ENCODE assay signal across 20 mouse cellular contexts in the genomic region with DNA sequence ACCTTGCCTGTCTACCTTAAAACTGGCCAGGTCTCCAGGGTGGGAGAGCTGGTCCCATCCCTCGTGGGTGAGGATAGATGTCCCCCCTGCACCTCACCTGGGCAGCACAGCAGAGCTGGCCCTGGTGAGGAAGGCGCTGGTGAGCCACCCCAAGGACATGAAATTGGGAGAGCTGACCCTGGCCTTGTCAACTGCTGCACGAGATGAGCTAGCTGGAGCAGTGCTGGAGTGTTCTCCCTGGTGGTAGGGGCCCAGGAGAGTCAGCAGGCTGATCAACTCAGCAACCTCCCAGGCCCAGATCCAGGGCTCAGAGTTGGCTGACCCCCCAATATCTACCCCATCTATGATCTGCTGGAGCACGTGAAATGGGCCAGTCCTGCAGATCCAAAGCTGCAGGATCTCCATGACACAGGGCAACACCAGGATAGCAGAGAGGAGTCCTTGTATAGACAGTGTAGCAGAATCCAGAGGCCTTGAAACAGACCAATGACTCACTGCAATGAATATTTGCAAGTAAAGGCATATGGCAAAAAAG.
"Had no signal": no experiment of that assay in that cellular context is flagged by ENCODE, and none has a peak within 500 bp of the region (broad histone marks: within the 10 kb centered on the region; RNA-seq: fewer than 3 reads in every experiment).

No protein-coding gene starts in this region.

- H3K9me3 ChIP-seq: kidney, embryonic 15.5 days; liver, embryonic 13.5 days; midbrain, embryonic 10.5 days; neural tube, embryonic 12.5 days; neural tube, embryonic 15.5 days had no signal

- H3K9ac ChIP-seq: kidney, embryonic 15.5 days; liver, embryonic 13.5 days; lung, embryonic 14.5 days; neural tube, embryonic 12.5 days; neural tube, embryonic 15.5 days had no signal

- H3K4me3 ChIP-seq: kidney, embryonic 15.5 days; liver, embryonic 13.5 days; megakaryocyte, embryonic 14.5 days; midbrain, embryonic 10.5 days; neural tube, embryonic 12.5 days; neural tube, embryonic 15.5 days had no signal

- H3K27ac ChIP-seq: kidney, embryonic 15.5 days; liver, embryonic 13.5 days; midbrain, embryonic 10.5 days; neural tube, embryonic 12.5 days; neural tube, embryonic 15.5 days; stomach, postnatal 0 days had no signal

- DNase-seq: kidney, adult 11 months; kidney, adult 8-10 months; kidney, postnatal 14 days; kidney, postnatal 4 days; liver, embryonic 13.5 days; lung, embryonic 14.5 days; right cerebral cortex, adult 18-20 months; right cerebral cortex, postnatal 14 days; right cerebral cortex, postnatal 4 days; thymus, adult 2 months; thymus, postnatal 14 days; thymus, postnatal 4 days had no signal

- H3K4me1 ChIP-seq: kidney, embryonic 15.5 days; liver, embryonic 13.5 days; neural tube, embryonic 12.5 days; neural tube, embryonic 15.5 days had no signal

- H3K36me3 ChIP-seq: kidney, embryonic 15.5 days; liver, embryonic 13.5 days; midbrain, embryonic 10.5 days; neural tube, embryonic 12.5 days; neural tube, embryonic 15.5 days had no signal

- H3K4me2 ChIP-seq: kidney, embryonic 15.5 days; liver, embryonic 13.5 days; lung, embryonic 14.5 days; neural tube, embryonic 12.5 days; neural tube, embryonic 15.5 days had no signal

- ATAC-seq: lung, postnatal 0 days; midbrain, embryonic 16.5 days had no signal

- H3K27me3 ChIP-seq: kidney, embryonic 15.5 days; liver, embryonic 13.5 days; neural tube, embryonic 12.5 days; neural tube, embryonic 15.5 days had no signal
